Mouse (Mus musculus) cortical plate, adult 2 months (tissue): ENCODE measurements around the gene Snx10. TPM values are rescaled to one million over a fixed set of nuclear protein-coding genes. Genes with fewer than 3 reads are reported as not detected.

ENCODE experiments used
- H3K27ac ChIP-seq: fragments of 200-500 bp; 2 replicates; pipeline ENCODE4 v1.5.1; 2012; ENCODE audit warnings: low read length, control low read depth, inconsistent platforms; ENCODE audit not compliant: insufficient read depth
- H3K4me1 ChIP-seq: fragments of 200-500 bp; 2 replicates; pipeline ENCODE4 v1.6.1; 2011; ENCODE audit warnings: low read length; ENCODE audit not compliant: control insufficient read depth, insufficient read depth
- H3K4me3 ChIP-seq: fragments of 200-500 bp; 2 replicates; pipeline ENCODE4 v1.5.1; 2011; ENCODE audit warnings: mild to moderate bottlenecking, low read length, control low read depth; ENCODE audit not compliant: insufficient read depth
- CTCF ChIP-seq: fragments of 200-500 bp; IDR thresholded peaks from 2 replicates; pipeline ENCODE4 v1.5.1; 2011; ENCODE audit warnings: mild to moderate bottlenecking, control low read depth, low read length; ENCODE audit not compliant: insufficient read depth; ENCODE audit errors: extremely low read depth
- POLR2A ChIP-seq: fragments of 200-500 bp; IDR thresholded peaks from 2 replicates; pipeline ENCODE4 v1.6.1; 2011; ENCODE audit warnings: mild to moderate bottlenecking, low read length, control low read depth; ENCODE audit not compliant: insufficient read depth; ENCODE audit errors: extremely low read depth
- polyA plus RNA-seq: library from polyadenylated mRNA; depleted of rRNA; stranded (reverse); fragments of >200 nt; gene quantifications from 2 replicates; pipeline ENCODE4 v1.2.3, GENCODE M21; 2012

The Snx10 gene
- polyA plus RNA-seq, 1 experiment = 67.4 TPM

GRCm38 (mm10) chr6:51544118-51544681 lies 20.5 kb downstream of the Snx10 start:
- H3K4me1 ChIP-seq = peaks cover 3% of the 10 kb centered on the region; the same call in 1 of the 2 replicates

DNA sequence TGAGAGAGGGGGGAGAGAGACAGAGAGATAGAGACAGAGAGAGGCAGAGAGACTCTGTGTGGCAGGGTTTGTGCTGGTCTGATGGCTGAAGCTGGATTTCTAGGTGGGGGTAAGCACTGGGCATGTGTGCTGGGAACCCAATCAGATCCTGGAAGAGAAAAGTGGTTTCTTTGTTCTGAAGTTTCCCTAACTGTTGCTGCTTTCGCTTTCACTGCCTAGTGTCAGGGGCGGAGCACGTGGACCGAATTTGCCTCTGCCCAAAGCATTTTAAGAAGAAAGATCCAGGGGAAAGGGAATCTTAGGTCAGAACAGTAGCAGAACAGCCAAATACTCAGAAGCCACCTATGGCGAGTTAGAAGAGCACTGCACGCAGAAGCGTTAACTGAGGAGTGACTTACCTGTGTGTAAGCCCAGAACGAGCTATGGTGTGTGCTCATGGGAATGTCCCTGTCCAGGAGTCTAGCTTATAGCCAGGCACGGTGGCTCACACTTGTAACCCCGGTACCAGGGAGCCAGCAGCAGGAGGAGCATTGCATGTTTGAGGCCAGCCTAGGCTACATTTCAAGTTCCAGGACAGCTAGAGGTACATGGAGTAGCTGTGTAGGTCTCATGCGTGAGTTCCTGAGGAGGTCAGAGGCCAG lies 21.6 kb downstream of the Snx10 start:
- Histone ChIP-seq H3K4me1 (peaks cover 3% of the 10 kb centered on the region; the same call in 1 of the 2 replicates), H3K4me3 (no peak overlapping the region; the same call in 1 of the 2 replicates), H3K27ac (no peak overlapping the region)
- TF ChIP-seq POLR2A (no peak), CTCF (no peak)

More at GRCm38 (mm10) chr6:51544118-51544681, 20.5 kb downstream of the Snx10 start:
- TF ChIP-seq CTCF (no peak), POLR2A (no peak)
- H3K27ac ChIP-seq = no peak overlapping the region
- H3K4me3 ChIP-seq = no peak overlapping the region

DNA sequence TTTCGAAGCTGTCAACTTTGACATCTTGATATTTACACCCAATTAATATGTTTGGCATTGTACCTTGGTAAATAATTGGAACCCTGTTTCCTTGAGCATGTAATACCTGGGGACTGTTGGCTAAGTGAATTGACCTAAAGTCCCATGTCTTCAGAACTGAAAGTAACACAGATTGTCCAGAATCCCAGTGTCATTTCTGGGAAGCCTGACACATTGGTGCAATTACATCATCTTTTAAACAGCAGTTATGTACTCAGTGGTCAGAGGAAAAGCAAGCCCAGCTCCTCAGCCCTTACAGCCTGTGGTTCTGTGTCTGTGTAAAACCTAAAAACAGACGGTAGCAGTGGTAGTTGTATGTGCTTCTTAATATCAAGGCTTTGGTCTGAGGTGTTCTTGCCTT lies 22.4 kb downstream of the Snx10 start:
- TF ChIP-seq CTCF = no peak
- TF ChIP-seq POLR2A = no peak
- H3K4me1 ChIP-seq = peaks cover 3% of the 10 kb centered on the region; the same call in 1 of the 2 replicates
- H3K4me3 ChIP-seq = no peak overlapping the region
- no peak overlapping the region for H3K27ac ChIP-seq

- Histone ChIP-seq H3K27ac (no peak overlapping the region), H3K4me3 (no peak overlapping the region), H3K4me1 (peaks cover 3% of the 10 kb centered on the region; the same call in 1 of the 2 replicates)
- no peak for TF ChIP-seq POLR2A
- TF ChIP-seq CTCF = no peak
Observed at GRCm38 (mm10) chr6:51548757-51549156, 25.1 kb downstream of the Snx10 start.

DNA sequence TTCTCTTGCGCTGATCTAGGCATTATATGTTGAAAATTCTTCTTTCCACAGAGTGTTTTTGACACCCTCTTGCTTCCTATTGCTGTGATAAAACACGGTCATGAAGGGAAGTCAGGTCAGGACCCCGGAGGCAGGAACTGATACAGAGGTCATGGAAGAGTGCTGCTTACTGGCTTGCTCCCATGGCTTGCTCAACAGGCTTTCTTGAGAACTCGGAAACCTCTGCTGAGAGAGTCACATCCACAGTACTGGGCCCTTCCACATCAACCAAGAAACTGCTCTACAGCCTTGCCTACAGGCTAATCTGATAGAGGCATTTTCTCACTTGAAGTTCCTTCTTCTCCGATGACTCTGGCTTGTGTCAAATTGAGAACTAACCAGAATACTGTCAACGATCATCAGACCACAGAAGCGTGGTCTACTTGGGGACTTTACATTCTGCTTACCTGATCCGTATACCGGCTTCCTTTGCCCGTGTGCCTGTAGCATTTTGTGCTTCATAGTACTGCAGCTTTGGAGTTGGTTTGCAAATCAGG lies 27.6 kb downstream of the Snx10 start:
- Histone ChIP-seq H3K4me1 (peaks cover 3% of the 10 kb centered on the region; the same call in 1 of the 2 replicates), H3K27ac (no peak overlapping the region), H3K4me3 (no peak overlapping the region)
- no peak for TF ChIP-seq POLR2A
- TF ChIP-seq CTCF = no peak

DNA sequence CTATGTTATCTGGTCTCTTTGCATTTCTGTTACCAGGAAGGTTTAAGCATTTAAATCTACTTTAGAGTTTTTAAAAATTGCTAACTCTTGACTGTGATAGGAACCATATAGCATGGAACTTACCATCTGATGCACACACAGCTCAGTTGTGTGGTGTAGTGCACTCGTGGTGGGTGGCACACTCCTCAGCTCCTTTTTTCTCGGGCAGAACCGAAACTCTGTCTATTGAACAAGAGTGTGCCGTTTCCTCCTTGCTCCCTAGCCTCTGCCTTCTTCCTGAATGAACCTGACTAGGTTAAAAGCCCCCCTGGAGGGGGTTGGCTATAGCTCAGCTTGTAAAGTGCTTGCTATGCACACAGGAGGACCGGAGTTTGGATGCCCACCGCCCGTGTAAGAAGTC lies 32.9 kb downstream of the Snx10 start:
- TF ChIP-seq POLR2A (no peak), CTCF (no peak)
- no peak overlapping the region for H3K4me3 ChIP-seq
- peaks cover 8% of the 10 kb centered on the region; the same call in 1 of the 2 replicates for H3K4me1 ChIP-seq
- no peak overlapping the region for H3K27ac ChIP-seq

GRCm38 (mm10) chr6:51558311-51558710 lies 34.6 kb downstream of the Snx10 start:
- Histone ChIP-seq H3K4me3 (no peak overlapping the region), H3K27ac (no peak overlapping the region), H3K4me1 (peaks cover 8% of the 10 kb centered on the region; the same call in 1 of the 2 replicates)
- TF ChIP-seq POLR2A (no peak), CTCF (no peak)

DNA sequence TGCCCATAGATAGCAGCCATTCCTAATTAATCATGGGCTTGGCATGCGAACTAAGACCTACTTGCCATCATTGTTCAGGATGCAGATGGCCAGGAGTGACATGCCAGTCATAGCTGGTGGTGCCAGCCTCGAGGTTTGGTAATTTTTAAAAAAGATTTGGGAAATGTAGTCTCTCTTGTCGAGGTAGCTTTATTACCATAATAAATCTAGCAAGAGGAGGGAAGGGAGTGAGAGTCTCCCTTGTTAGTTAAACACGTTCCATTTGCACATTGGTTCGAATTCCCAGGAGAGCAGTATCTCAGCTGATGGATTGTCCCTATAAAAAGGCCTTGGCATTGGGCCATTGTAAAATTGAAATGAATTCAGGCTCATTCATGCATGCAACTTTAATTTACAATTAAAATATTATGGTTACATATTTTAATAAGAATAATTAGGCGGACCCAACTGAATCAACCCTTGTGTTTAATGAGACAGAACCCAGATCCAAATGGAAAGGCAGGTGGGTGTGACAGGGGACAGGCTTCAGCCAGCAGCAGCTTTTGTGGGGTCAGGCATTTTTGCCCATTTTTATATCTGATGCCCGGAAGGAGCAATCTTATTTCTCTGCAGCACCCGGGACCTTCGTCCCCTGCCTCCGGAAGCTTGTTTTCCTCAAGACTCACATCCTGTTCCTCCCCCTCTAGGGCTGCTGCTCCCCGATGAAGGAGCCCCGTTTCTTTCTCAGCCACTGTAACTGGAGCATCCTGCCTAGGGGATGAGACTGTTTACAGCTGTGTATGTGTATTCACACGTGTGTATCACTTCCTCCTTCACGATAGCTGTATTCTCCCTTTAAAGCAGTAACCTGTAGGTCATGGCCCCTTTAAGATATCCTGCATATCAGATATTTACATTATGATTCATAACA lies 43.3 kb downstream of the Snx10 start:
- no peak overlapping the region for H3K27ac ChIP-seq
- no peaks in the 10 kb centered on the region for H3K4me1 ChIP-seq
- no peak overlapping the region for H3K4me3 ChIP-seq
- TF ChIP-seq POLR2A (no peak), CTCF (no peak)

DNA sequence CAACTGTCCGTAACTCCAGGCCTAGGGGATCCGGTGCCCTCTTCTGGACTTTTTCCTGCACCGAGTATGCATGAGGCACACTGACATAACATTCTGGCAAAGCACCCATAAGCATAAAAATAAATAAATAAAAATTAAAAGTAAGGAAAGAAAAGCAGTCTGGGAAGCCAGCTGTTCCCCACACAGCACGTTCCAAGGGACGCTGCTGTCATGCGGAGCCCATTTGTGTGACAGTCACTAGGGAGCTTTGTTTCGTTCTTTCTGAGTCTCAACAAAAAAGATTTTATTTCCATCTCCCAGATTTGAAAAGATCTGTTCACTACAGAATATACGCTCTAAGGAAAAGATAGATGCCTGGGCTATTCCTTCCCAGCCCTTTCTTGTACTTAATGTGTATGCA lies 45.4 kb downstream of the Snx10 start:
- H3K4me3 ChIP-seq = no peak overlapping the region
- no peak overlapping the region for H3K27ac ChIP-seq
- no peaks in the 10 kb centered on the region for H3K4me1 ChIP-seq
- TF ChIP-seq POLR2A = no peak
